Mouse (Mus musculus) forebrain, postnatal 0 days (tissue): ENCODE measurements around the gene Setd1b. TPM values are rescaled to one million over a fixed set of nuclear protein-coding genes. Genes with fewer than 3 reads are reported as not detected.
A peak's percentile ranks its signal among the peaks of the same experiment; 100 is the strongest.

Experiments
- ATAC-seq: fragments of 200-750 bp; cut with Nextera tagmentation; 2 replicates; pipeline ENCODE4 v1.8.0; 2017; ENCODE audit warnings: mild to moderate bottlenecking, moderate library complexity
- DNase-seq: peaks from one replicate; pipeline ENCODE4 v3.0.0-alpha.2; 2015
- H3K27ac ChIP-seq: fragments of 300-500 bp; sonication (generic); 2 replicates; pipeline ENCODE4 v1.5.1; 2014; ENCODE audit warnings: low read depth, mild to moderate bottlenecking, antibody characterized with exemption, low read length, moderate library complexity, mixed read lengths
- H3K27me3 ChIP-seq: fragments of 300-500 bp; sonication (generic); 2 replicates; pipeline ENCODE4 v1.6.1; 2014; ENCODE audit warnings: mild to moderate bottlenecking, low read length, mixed read lengths; ENCODE audit not compliant: insufficient read depth
- H3K36me3 ChIP-seq: fragments of 300-500 bp; sonication (generic); 2 replicates; pipeline ENCODE4 v1.6.1; 2014; ENCODE audit warnings: mild to moderate bottlenecking, moderate library complexity; ENCODE audit not compliant: insufficient read depth
- H3K4me1 ChIP-seq: fragments of 300-500 bp; sonication (generic); 2 replicates; pipeline ENCODE4 v1.6.1; 2014; ENCODE audit warnings: antibody characterized with exemption; ENCODE audit not compliant: insufficient read depth
- H3K4me2 ChIP-seq: fragments of 300-500 bp; sonication (generic); 2 replicates; pipeline ENCODE4 v1.6.1; 2014; ENCODE audit warnings: low read depth, mild to moderate bottlenecking, moderate library complexity
- H3K4me3 ChIP-seq: fragments of 300-500 bp; sonication (generic); 2 replicates; pipeline ENCODE4 v1.5.1; 2014; ENCODE audit warnings: low read depth, low read length, mixed read lengths
- H3K9ac ChIP-seq: fragments of 300-500 bp; sonication (generic); 2 replicates; pipeline ENCODE4 v1.6.1; 2014; ENCODE audit warnings: mild to moderate bottlenecking
- H3K9me3 ChIP-seq: fragments of 300-500 bp; sonication (generic); 2 replicates; pipeline ENCODE4 v1.6.1; 2016; ENCODE audit warnings: low read length
- CTCF ChIP-seq: sonication (generic); IDR thresholded peaks from 2 replicates; pipeline ENCODE4 v1.5.1; 2016; ENCODE audit warnings: antibody characterized with exemption, control low read depth, low read depth
- WGBS: fragments of 180-500 bp; shearing (Covaris S2); extraction: QIAGEN DNeasy Blood & Tissue Kit; methylation state at CpG from one replicate; pipeline ENCODE4 v1.1.7; 2014; 5-methylcytosine and 5-hydroxymethylcytosine counted together
- polyA plus RNA-seq: library from polyadenylated mRNA; unstranded; fragments of >200 nt; fragmentation: Nextera tagmentation; extraction: Ambion mirVana; gene quantifications from 2 replicates; pipeline ENCODE4 v1.2.1, GENCODE M21; 2015
- total RNA-seq: library from RNA; depleted of rRNA; stranded (reverse); fragments of >200 nt; gene quantifications from 2 replicates; pipeline ENCODE4 v1.2.3, GENCODE M21; 2014

The Setd1b gene
- total and polyA plus RNA-seq, 2 experiments from 2014 or later = 5.6 to 7.6 TPM

DNA sequence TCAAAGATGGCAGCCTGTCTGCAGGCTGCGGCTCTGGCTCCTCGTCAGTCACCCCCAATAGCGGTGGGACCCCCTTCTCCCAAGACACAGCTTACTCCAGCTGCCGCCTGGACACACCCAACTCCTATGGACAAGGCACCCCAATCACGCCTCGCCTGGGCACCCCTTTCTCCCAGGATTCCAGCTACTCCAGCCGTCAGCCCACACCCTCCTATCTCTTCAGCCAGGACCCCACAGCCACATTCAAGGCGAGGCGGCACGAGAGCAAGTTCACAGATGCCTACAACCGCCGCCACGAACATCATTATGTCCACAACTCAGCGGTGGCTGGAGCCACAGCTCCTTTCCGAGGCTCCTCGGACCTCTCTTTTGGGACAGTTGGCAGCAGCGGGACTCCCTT, 5.6 kb downstream of the Setd1b start:
- Histone ChIP-seq H3K27ac (no peak overlapping the region), H3K4me1 (peaks cover 33% of the 10 kb centered on the region), H3K4me2 (no peak overlapping the region), H3K27me3 (no peaks in the 10 kb centered on the region), H3K9ac (no peak overlapping the region), H3K4me3 (no peak overlapping the region), H3K9me3 (no peaks in the 10 kb centered on the region), H3K36me3 (peaks cover 32% of the 10 kb centered on the region)
- no peak for DNase-seq
- no peak for ATAC-seq
- TF ChIP-seq CTCF = no peak
- 85% methylated on average over 17 of the region's 17 CpGs for WGBS

DNA sequence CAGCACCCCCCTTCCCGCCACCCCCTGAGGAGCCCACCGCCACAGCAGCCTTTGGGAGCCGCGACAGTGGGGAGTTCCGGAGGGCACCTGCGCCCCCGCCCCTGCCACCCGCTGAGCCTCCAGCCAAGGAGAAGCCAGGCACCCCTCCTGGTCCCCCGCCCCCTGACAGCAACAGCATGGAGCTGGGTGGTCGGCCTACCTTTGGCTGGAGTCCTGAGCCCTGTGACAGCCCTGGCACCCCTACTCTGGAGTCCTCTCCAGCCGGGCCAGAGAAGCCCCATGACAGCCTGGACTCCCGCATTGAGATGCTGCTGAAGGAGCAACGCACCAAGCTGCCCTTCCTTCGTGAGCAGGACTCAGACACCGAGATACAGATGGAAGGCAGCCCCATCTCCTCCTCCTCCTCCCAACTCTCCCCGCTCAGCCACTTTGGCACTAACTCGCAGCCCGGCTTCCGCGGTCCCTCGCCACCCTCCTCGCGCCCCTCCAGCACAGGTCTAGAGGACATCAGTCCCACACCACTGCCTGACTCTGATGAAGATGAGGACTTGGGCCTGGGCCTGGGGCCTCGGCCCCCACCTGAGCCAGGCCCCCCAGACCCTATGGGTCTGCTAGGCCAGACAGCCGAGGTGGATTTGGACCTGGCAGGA, 6.2 kb downstream of the Setd1b start:
- WGBS = 72% methylated on average over 25 of the region's 25 CpGs
- H3K27ac ChIP-seq = no peak overlapping the region
- DNase-seq (no peak), ATAC-seq (no peak)
- H3K36me3 ChIP-seq = peaks cover 38% of the 10 kb centered on the region
- no peak overlapping the region for H3K4me3 ChIP-seq
- H3K9ac ChIP-seq = 0 out of 2 replicates have a peak overlapping the region, but pooled peaks have one; percentile 18
- H3K27me3 ChIP-seq = no peaks in the 10 kb centered on the region
- peaks cover 33% of the 10 kb centered on the region for H3K4me1 ChIP-seq
- H3K4me2 ChIP-seq = no peak overlapping the region; the same call in 1 of the 2 replicates
- no peak for TF ChIP-seq CTCF
- no peaks in the 10 kb centered on the region for H3K9me3 ChIP-seq

DNA sequence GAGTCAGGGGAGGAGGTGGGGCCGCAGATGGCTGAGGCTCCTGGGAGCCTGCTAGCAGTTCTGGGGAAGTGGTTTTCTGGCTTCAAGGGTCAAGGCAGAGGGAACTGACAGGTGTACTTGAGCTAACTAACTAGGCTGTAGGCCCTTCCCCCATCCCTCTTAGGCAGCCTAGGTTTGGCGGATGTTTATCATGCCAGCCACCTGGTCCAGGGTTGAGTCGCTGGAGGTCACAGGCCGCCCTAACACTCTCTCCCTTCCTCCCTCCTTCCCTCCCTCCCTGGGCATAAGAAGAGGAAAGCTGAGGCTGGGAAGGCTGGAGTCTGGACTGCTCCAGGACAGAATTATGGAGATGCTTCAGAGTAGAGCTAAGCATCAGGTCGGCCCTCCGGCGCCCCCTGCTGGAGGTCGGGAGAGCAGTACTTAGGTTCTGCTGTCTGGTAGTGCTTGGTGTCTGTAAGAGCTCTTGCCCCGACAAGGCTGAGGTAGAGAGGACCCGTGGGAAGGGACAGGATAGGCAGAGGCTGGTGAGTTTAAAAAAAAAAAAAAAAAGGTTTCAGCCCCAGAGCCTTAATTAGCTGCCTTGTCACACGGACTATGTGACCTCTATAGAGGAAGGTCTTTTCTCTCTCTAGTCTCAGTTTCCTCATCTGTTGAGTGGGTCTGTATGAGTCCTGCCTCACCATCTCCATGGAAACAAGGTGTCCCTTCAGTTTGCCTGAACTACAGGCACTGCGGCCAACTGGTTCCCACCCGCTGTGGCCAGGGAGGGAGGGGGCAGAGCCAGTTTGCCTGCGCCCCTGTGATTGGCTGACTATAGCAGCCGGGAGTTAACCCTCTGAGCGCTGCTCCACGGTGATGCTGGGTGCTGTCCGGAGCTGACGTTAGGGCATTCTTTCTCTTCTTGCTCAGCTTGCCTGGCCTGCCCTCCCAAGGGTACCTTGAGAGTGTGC, 7.7 kb downstream of the Setd1b start:
- Histone ChIP-seq H3K4me2 (peak overlapping the region; percentile 69), H3K9ac (peak overlapping the region; percentile 39), H3K36me3 (peaks cover 50% of the 10 kb centered on the region), H3K9me3 (no peaks in the 10 kb centered on the region), H3K4me3 (peak overlapping the region; percentile 40), H3K27me3 (no peaks in the 10 kb centered on the region), H3K4me1 (peaks cover 26% of the 10 kb centered on the region), H3K27ac (no peak overlapping the region)
- DNase-seq = peak; percentile 90
- TF ChIP-seq CTCF = peak; percentile 95
- 10% methylated on average over 19 of the region's 19 CpGs for WGBS
- peak; percentile 94 for ATAC-seq

DNA sequence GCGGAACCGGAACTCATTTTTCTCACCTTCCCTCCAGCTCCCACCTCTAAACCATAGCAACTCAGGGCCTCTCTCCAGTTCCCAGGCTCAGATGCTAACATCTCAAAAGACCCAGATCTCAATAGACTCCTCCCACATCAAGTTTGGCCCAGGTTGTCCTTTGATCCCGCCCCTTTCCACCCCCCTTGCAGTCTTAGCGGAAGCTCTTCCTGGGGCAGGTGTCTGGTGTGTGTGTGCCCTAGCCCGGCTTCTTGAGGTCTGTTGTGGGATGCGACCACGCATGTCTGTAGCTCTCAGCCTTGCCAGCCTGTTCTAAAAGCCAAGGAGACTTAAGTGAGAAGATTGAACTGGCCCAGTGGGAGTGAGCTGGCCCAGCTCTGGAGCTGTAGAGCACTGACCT, 8.6 kb downstream of the Setd1b start:
- H3K4me2 ChIP-seq = peak overlapping the region; percentile 69
- WGBS = 38% methylated on average over 7 of the region's 7 CpGs
- H3K27ac ChIP-seq = no peak overlapping the region
- no peak for TF ChIP-seq CTCF
- no peak for ATAC-seq
- peaks cover 50% of the 10 kb centered on the region for H3K36me3 ChIP-seq
- peaks cover 19% of the 10 kb centered on the region for H3K4me1 ChIP-seq
- H3K27me3 ChIP-seq = no peaks in the 10 kb centered on the region
- H3K9me3 ChIP-seq = no peaks in the 10 kb centered on the region
- H3K9ac ChIP-seq = peak overlapping the region; percentile 39; the same call in 1 of the 2 replicates
- peak overlapping the region; percentile 40 for H3K4me3 ChIP-seq
- no peak for DNase-seq

DNA sequence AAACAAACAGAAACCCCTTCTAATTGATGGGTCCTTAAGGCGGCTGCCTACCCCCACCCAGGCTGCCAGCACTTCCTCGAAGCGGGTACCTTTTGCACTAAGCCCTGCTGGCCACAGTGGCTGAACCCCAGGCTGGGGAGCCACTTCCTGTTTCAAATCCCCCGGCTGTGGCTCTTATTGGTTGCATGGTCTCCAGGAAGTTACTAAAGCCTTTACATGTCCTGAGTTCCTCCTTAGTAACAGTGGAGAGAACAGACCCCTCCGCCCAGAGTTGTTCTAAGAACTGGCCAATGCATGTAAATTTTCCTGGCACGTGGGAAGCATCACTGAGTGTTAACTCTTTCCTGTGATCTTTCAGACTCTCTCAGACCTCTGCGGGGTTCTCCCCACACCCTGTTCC, 9.1 kb downstream of the Setd1b start:
- WGBS = 31% methylated on average over 7 of the region's 7 CpGs
- Histone ChIP-seq H3K4me3 (peak overlapping the region; percentile 40; the same call in 1 of the 2 replicates), H3K27me3 (no peaks in the 10 kb centered on the region), H3K36me3 (peaks cover 50% of the 10 kb centered on the region), H3K9ac (no peak overlapping the region), H3K4me2 (peak overlapping the region; percentile 69), H3K4me1 (peaks cover 19% of the 10 kb centered on the region), H3K9me3 (no peaks in the 10 kb centered on the region), H3K27ac (no peak overlapping the region)
- ATAC-seq (peak; percentile 49), DNase-seq (peak; percentile 37)
- TF ChIP-seq CTCF = no peak

DNA sequence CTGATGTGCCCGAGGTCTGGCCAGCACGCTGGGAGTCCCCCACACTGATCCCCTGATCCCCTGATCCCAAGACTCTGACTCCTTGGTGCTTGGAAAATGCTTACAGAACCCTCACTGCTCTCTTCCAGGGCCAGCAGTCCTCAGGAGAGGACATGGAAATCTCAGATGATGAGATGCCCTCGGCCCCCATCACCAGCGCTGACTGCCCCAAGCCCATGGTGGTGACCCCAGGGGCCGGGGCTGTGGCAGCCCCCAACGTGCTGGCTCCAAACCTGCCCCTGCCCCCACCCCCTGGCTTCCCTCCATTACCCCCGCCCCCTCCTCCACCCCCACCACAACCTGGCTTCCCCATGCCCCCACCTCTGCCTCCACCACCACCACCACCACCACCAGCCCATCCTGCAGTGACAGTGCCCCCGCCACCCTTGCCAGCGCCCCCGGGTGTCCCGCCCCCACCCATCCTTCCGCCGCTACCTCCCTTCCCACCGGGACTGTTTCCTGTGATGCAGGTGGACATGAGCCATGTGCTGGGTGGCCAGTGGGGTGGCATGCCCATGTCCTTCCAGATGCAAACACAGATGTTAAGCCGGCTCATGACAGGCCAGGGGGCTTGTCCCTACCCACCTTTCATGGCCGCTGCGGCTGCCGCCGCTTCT, 9.8 kb downstream of the Setd1b start:
- Histone ChIP-seq H3K36me3 (peaks cover 50% of the 10 kb centered on the region), H3K27ac (no peak overlapping the region), H3K27me3 (no peaks in the 10 kb centered on the region), H3K9ac (no peak overlapping the region), H3K4me2 (no peak overlapping the region), H3K9me3 (no peaks in the 10 kb centered on the region), H3K4me1 (peaks cover 19% of the 10 kb centered on the region), H3K4me3 (no peak overlapping the region)
- 94% methylated on average over 18 of the region's 19 CpGs for WGBS
- ATAC-seq (no peak), DNase-seq (no peak)
- TF ChIP-seq CTCF = no peak

DNA sequence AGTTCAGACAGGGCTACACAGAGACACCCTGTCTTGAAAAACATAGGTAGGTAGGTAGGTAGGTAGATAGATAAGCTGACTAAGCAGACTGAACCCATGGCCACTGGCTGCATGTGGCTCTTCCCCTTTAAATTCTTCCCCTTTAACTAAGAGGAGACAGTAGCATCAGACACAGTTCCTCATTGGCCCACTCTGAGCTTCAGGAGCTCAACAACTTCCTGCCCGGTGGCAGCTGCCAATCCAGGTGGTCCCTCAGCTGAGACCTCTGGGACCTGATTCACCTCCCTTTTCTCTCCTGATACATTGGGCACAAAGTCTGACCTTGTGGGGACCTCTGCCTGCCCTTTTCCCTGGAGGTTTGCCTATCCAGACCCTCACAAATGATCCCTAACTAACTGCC, 10.9 kb downstream of the Setd1b start:
- H3K36me3 ChIP-seq = peaks cover 50% of the 10 kb centered on the region
- no peak overlapping the region for H3K9ac ChIP-seq
- DNase-seq (no peak), ATAC-seq (no peak)
- H3K9me3 ChIP-seq = no peaks in the 10 kb centered on the region
- peaks cover 19% of the 10 kb centered on the region for H3K4me1 ChIP-seq
- H3K4me2 ChIP-seq = no peak overlapping the region
- WGBS = 71% methylated on average over 1 of the region's 1 CpGs
- H3K4me3 ChIP-seq = no peak overlapping the region
- no peak overlapping the region for H3K27ac ChIP-seq
- TF ChIP-seq CTCF = no peak
- H3K27me3 ChIP-seq = no peaks in the 10 kb centered on the region
